Mouse (Mus musculus): ENCODE data around the gene Cxadr. TPM values are rescaled to one million over a fixed set of nuclear protein-coding genes. Genes with fewer than 3 reads are reported as not detected.

The Cxadr gene
- total and polyA plus RNA-seq, 2 experiments from 2014 or later, result 133 to 272 TPM

DNA sequence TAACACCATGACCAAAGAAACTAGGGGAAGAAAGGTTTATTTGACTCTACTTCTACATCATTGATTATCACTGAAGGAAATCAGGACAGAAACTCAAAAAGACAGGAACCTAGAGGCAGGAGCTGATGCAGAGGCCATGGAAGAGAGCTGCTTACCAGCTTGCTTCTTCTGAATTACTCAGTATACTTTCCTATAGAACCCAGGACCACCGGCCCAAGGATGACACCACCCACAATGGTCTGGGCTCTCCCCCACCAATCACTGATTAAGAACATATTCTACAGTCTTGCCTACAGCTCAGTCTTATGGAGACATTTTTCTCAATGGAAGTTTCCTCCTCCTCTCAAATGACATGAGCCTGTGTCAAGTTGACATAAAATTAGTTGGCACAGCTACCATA, 7.2 kb upstream of the Cxadr start:
- no peaks in the 10 kb centered on the region for H3K36me3 ChIP-seq (ENCODE audit: insufficient read depth, low read length)
- WGBS, result 97% methylated on average over 1 of the region's 1 CpGs
- H3K27me3 ChIP-seq (ENCODE audit: insufficient read depth, low read length), result no peaks in the 10 kb centered on the region
- ATAC-seq, result no peak
- no peak for TF ChIP-seq CTCF (IDR thresholded peaks at IDR 0.05; ENCODE audit: low read depth)
- no peak overlapping the region for H3K27ac ChIP-seq
- no peaks in the 10 kb centered on the region for H3K4me1 ChIP-seq (ENCODE audit: insufficient read depth, low read length)
- no peak overlapping the region for H3K9ac ChIP-seq (replicated peaks; ENCODE audit: low read length)
- H3K9me3 ChIP-seq (ENCODE audit: low read length), result no peaks in the 10 kb centered on the region
- no peak overlapping the region for H3K4me2 ChIP-seq (ENCODE audit: low read depth, low read length)
- no peak overlapping the region for H3K4me3 ChIP-seq (ENCODE audit: low read length)
- no peak for DNase-seq (ENCODE audit: low spot score)

GRCm38 (mm10) chr16:78294606-78295275, 6.5 kb upstream of the Cxadr start:
- Histone ChIP-seq H3K36me3 (ENCODE audit: insufficient read depth, low read length) (no peaks in the 10 kb centered on the region), H3K9ac (replicated peaks; ENCODE audit: low read length) (no peak overlapping the region), H3K4me1 (ENCODE audit: insufficient read depth, low read length) (no peaks in the 10 kb centered on the region), H3K9me3 (ENCODE audit: low read length) (no peaks in the 10 kb centered on the region), H3K27me3 (ENCODE audit: insufficient read depth, low read length) (no peaks in the 10 kb centered on the region), H3K27ac (no peak overlapping the region), H3K4me2 (ENCODE audit: low read depth, low read length) (no peak overlapping the region), H3K4me3 (ENCODE audit: low read length) (no peak overlapping the region)
- WGBS, result 61% methylated on average over 5 of the region's 5 CpGs
- no peak for TF ChIP-seq CTCF (IDR thresholded peaks at IDR 0.05; ENCODE audit: low read depth)
- ATAC-seq (no peak), DNase-seq (ENCODE audit: low spot score) (no peak)

DNA sequence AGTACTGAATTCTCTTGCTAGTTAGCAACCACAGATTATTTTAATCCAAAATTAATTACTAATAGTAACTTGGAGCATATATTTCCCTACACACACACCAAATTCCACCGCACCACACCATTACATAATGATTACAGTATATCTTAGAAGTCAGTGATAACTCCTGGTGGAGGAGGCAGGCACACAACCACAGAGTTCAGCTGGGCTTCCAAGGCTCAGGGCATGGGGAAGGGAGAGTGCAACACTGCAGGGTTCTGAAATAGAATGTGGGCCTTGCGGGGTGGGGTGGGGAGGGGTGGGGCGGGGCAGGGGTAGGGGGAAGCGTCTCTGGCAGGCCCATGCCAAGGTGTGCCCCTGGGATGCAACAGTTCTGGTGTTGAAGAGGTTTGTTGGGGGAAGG, 5.7 kb upstream of the Cxadr start:
- no peak for ATAC-seq
- Histone ChIP-seq H3K36me3 (ENCODE audit: insufficient read depth, low read length) (no peaks in the 10 kb centered on the region), H3K4me1 (ENCODE audit: insufficient read depth, low read length) (no peaks in the 10 kb centered on the region), H3K27ac (no peak overlapping the region), H3K4me2 (ENCODE audit: low read depth, low read length) (no peak overlapping the region), H3K4me3 (ENCODE audit: low read length) (no peak overlapping the region), H3K27me3 (ENCODE audit: insufficient read depth, low read length) (no peaks in the 10 kb centered on the region), H3K9me3 (ENCODE audit: low read length) (no peaks in the 10 kb centered on the region), H3K9ac (replicated peaks; ENCODE audit: low read length) (no peak overlapping the region)
- 50% methylated on average over 4 of the region's 4 CpGs for WGBS
- TF ChIP-seq CTCF (IDR thresholded peaks at IDR 0.05; ENCODE audit: low read depth), result no peak
- DNase-seq (ENCODE audit: low spot score), result no peak

- no peak overlapping the region for H3K4me3 ChIP-seq (ENCODE audit: low read length)
- H3K27ac ChIP-seq, result no peak overlapping the region
- no peaks in the 10 kb centered on the region for H3K27me3 ChIP-seq (ENCODE audit: insufficient read depth, low read length)
- no peak for TF ChIP-seq CTCF (IDR thresholded peaks at IDR 0.05; ENCODE audit: low read depth)
- no peaks in the 10 kb centered on the region for H3K36me3 ChIP-seq (ENCODE audit: insufficient read depth, low read length)
- H3K9ac ChIP-seq (replicated peaks; ENCODE audit: low read length), result no peak overlapping the region
- no peaks in the 10 kb centered on the region for H3K4me1 ChIP-seq (ENCODE audit: insufficient read depth, low read length)
- H3K9me3 ChIP-seq (ENCODE audit: low read length), result no peaks in the 10 kb centered on the region
- WGBS, result 65% methylated on average over 9 of the region's 9 CpGs
- ATAC-seq (no peak), DNase-seq (ENCODE audit: low spot score) (no peak)
- H3K4me2 ChIP-seq (ENCODE audit: low read depth, low read length), result no peak overlapping the region
Measured at GRCm38 (mm10) chr16:78296114-78296513, 5.2 kb upstream of the Cxadr start.

GRCm38 (mm10) chr16:78301831-78302677, 765 bp downstream of the Cxadr start:
- H3K27me3 ChIP-seq (ENCODE audit: insufficient read depth, low read length), result no peaks in the 10 kb centered on the region
- H3K27ac ChIP-seq, result peak overlapping the region; percentile 95
- no peaks in the 10 kb centered on the region for H3K36me3 ChIP-seq (ENCODE audit: insufficient read depth, low read length)
- H3K9ac ChIP-seq (replicated peaks; ENCODE audit: low read length), result peak overlapping the region; percentile 91
- under 1% methylated on average over 65 of the region's 65 CpGs for WGBS
- DNase-seq (ENCODE audit: low spot score), result peak; percentile 48
- peaks cover 10% of the 10 kb centered on the region for H3K4me1 ChIP-seq (ENCODE audit: insufficient read depth, low read length)
- peak; percentile 68 for ATAC-seq
- peak overlapping the region; percentile 78 for H3K4me2 ChIP-seq (ENCODE audit: low read depth, low read length)
- H3K9me3 ChIP-seq (ENCODE audit: low read length), result no peaks in the 10 kb centered on the region
- no peak for TF ChIP-seq CTCF (IDR thresholded peaks at IDR 0.05; ENCODE audit: low read depth)
- peak overlapping the region; percentile 96 for H3K4me3 ChIP-seq (ENCODE audit: low read length)

DNA sequence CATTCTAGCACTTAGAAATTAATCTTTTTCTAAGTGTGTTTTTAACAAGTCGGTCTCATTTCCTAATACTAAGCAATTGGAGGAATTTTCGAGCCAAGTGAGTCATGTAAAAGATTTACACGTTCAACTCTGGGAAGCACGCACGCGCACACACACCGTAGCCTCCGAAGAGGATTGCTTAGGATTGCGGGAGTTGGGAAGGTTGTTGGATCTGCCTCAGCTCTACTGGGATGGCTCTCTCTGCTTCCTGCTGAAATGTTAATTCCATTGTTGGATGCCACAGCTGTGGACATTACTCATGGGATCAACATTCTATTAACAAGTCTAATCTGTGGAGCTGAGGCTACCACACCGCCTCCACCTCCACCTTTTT, 1.4 kb downstream of the Cxadr start:
- Histone ChIP-seq H3K4me2 (ENCODE audit: low read depth, low read length) (peak overlapping the region; percentile 78), H3K4me1 (ENCODE audit: insufficient read depth, low read length) (peaks cover 10% of the 10 kb centered on the region), H3K36me3 (ENCODE audit: insufficient read depth, low read length) (no peaks in the 10 kb centered on the region), H3K4me3 (ENCODE audit: low read length) (peak overlapping the region; percentile 96), H3K9me3 (ENCODE audit: low read length) (no peaks in the 10 kb centered on the region), H3K27me3 (ENCODE audit: insufficient read depth, low read length) (no peaks in the 10 kb centered on the region), H3K27ac (peak overlapping the region; percentile 95), H3K9ac (replicated peaks; ENCODE audit: low read length) (peak overlapping the region; percentile 91)
- no peak for ATAC-seq
- peak; percentile 74 for DNase-seq (ENCODE audit: low spot score)
- 1% methylated on average over 10 of the region's 10 CpGs for WGBS
- TF ChIP-seq CTCF (IDR thresholded peaks at IDR 0.05; ENCODE audit: low read depth), result no peak

Measured in hindbrain, postnatal 0 days (tissue).